Mouse (Mus musculus) G1E (cell line): ENCODE data around the gene Zfp553. TPM values are rescaled to one million over a fixed set of nuclear protein-coding genes. Genes with fewer than 3 reads are reported as not detected.

Experiments
- ATAC-seq: 2 replicates; pipeline ENCODE4 v1.8.0; 2016; ENCODE audit warnings: mild to moderate bottlenecking; ENCODE audit not compliant: insufficient number of reproducible peaks, poor library complexity, low FRiP score, severe bottlenecking; ENCODE audit errors: extremely low read depth
- DNase-seq: peaks from one replicate; pipeline ENCODE4 v3.0.0; 2012; ENCODE audit warnings: low spot score
- H3K27me3 ChIP-seq: 2 replicates; pipeline ENCODE4 v1.6.1; 2012; ENCODE audit warnings: mild to moderate bottlenecking, low read length, inconsistent platforms; ENCODE audit not compliant: insufficient read depth
- H3K36me3 ChIP-seq: replicated peaks from 2 replicates; pipeline ENCODE3; 2012; ENCODE audit warnings: mild to moderate bottlenecking, inconsistent platforms
- H3K4me1 ChIP-seq: 2 replicates; pipeline ENCODE4 v1.6.1; 2012; ENCODE audit warnings: low read depth, low read length, inconsistent platforms, mixed read lengths; ENCODE audit not compliant: insufficient read depth
- H3K4me3 ChIP-seq: 2 replicates; pipeline ENCODE4 v1.5.1; 2012; ENCODE audit warnings: low read depth, mild to moderate bottlenecking, inconsistent platforms, low read length, moderate library complexity, mixed read lengths
- H3K9me3 ChIP-seq: replicated peaks from 2 replicates; pipeline ENCODE4 v1.6.1; 2012; ENCODE audit warnings: inconsistent platforms
- CTCF ChIP-seq: IDR thresholded peaks from 2 replicates; pipeline ENCODE4 v1.5.1; 2012; ENCODE audit warnings: low read depth, low read length, inconsistent platforms, mixed read lengths
- GATA1 ChIP-seq: IDR thresholded peaks from 2 replicates; pipeline ENCODE4 v1.6.1; 2012; ENCODE audit warnings: borderline replicate concordance, low read length, inconsistent platforms, mixed read lengths
- GATA2 ChIP-seq: IDR thresholded peaks from 2 replicates; pipeline ENCODE4 v1.6.1; 2012; ENCODE audit warnings: low read depth, low read length, inconsistent platforms, borderline replicate concordance
- POLR2AphosphoS5 ChIP-seq: IDR thresholded peaks from 2 replicates; pipeline ENCODE4 v1.6.1; 2012; ENCODE audit warnings: low read depth, low read length, inconsistent platforms; ENCODE audit not compliant: insufficient replicate concordance
- TAL1 ChIP-seq: conservative IDR thresholded peaks from 2 replicates; pipeline ENCODE4 v1.6.1; 2012; ENCODE audit warnings: low read depth, low read length, inconsistent platforms, mixed read lengths
- polyA plus RNA-seq: library from polyadenylated mRNA; stranded (reverse); fragments of >175 nt; gene quantifications from 2 replicates; pipeline ENCODE4 v1.2.3, GENCODE M21; 2012
- total RNA-seq, 2 experiments: library from RNA; stranded (forward) in 1 of 2; stranded (reverse) in 1 of 2; fragments of 200-1000 nt in 1 of 2; fragments of >200 nt in 1 of 2; fragmentation: Nextera tagmentation in 1 of 2; gene quantifications; 2 replicates each; pipeline ENCODE4 v1.2.3; 2014 to 2017

The Zfp553 gene
- total and polyA plus RNA-seq, 3 experiments = 20.0 to 26.2 (median 25.2) TPM

GRCm38 (mm10) chr7:127196484-127196883 lies 36.4 kb upstream of the Zfp553 start:
- no peaks in the 10 kb centered on the region for H3K27me3 ChIP-seq
- no peak for DNase-seq
- no peak for ATAC-seq
- no peaks in the 10 kb centered on the region for H3K9me3 ChIP-seq
- TF ChIP-seq POLR2AphosphoS5 (no peak), TAL1 (no peak), GATA1 (no peak), CTCF (no peak)
- peaks cover 68% of the 10 kb centered on the region for H3K4me1 ChIP-seq
- H3K36me3 ChIP-seq = peaks cover 87% of the 10 kb centered on the region
- peak overlapping the region; percentile 75 for H3K4me3 ChIP-seq

- Histone ChIP-seq H3K4me3 (peak overlapping the region; percentile 76), H3K27me3 (no peaks in the 10 kb centered on the region), H3K36me3 (peaks cover 44% of the 10 kb centered on the region), H3K4me1 (peaks cover 63% of the 10 kb centered on the region), H3K9me3 (no peaks in the 10 kb centered on the region)
- ATAC-seq = no peak
- DNase-seq = no peak
- TF ChIP-seq GATA2 = no peak
- no peak for TF ChIP-seq GATA1
- no peak for TF ChIP-seq TAL1
- TF ChIP-seq POLR2AphosphoS5 = no peak
- no peak for TF ChIP-seq CTCF
These were observed 26.3 kb upstream of the Zfp553 start for GRCm38 (mm10) chr7:127206606-127207005.

DNA sequence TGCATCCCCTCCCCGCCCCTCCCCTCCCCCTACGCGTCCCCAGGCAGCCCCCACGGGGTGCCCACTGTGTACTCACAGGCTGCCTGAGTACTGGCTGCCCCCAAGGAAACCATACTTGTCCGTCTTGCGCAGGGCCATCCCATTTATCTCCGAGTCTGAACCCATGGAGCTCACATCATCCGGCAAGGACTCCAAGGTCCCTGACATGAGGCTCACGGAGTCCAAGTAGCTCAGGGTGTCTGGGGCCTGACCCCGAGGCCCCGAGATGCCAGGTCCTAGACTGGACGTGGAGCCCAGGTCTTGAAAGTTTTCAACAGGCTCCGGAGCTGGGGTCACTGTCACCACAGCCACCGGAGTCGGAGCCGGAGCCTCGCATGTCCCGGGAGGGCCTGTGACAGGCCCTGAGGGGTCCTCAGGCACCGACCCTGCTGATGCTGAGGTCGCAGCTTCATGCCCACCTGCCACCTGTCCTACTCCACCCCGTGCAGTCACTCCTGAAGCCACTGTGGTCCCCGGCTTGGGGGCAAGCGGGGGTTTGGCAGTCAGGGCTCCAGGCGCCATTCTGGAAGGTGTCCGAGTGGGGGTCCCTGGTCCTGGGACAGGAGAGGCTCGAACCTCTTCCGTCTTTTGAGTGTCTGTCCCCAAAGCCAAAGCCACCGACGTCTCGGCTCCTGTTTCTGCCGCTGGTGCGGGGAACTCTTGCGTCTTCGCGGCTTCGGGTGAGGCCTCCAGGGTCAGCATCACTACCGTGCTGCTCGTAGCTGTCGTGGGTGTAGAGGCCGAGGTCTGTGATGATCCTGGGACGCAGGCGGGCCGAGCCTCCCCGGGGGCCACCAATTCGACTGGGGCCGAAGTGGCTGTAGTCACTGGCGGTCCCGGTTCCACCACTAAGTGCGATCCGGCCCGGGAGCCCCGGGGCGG lies 25.2 kb upstream of the Zfp553 start:
- peaks cover 65% of the 10 kb centered on the region for H3K4me1 ChIP-seq
- ATAC-seq = no peak
- no peak for DNase-seq
- H3K27me3 ChIP-seq = no peaks in the 10 kb centered on the region
- H3K9me3 ChIP-seq = no peaks in the 10 kb centered on the region
- peaks cover 33% of the 10 kb centered on the region for H3K36me3 ChIP-seq
- H3K4me3 ChIP-seq = peak overlapping the region; percentile 76
- TF ChIP-seq GATA2 (no peak), TAL1 (no peak), GATA1 (no peak), POLR2AphosphoS5 (no peak), CTCF (no peak)

GRCm38 (mm10) chr7:127208295-127208552 lies 24.6 kb upstream of the Zfp553 start, which contains the start of gene Tbc1d10b:
Gene Tbc1d10b, minus strand, starts transcription at chr7:127208468.
- Histone ChIP-seq H3K36me3 (peaks cover 27% of the 10 kb centered on the region), H3K4me3 (peak within 1 kb of the TSS; percentile 76), H3K4me1 (peaks cover 68% of the 10 kb centered on the region), H3K27me3 (no peaks in the 10 kb centered on the region), H3K9me3 (no peaks in the 10 kb centered on the region)
- no peak for TF ChIP-seq GATA1
- TF ChIP-seq CTCF = no peak
- TF ChIP-seq POLR2AphosphoS5 = no peak
- no peak for TF ChIP-seq TAL1
- no peak for TF ChIP-seq GATA2
- no peak for ATAC-seq
- no peak for DNase-seq

DNA sequence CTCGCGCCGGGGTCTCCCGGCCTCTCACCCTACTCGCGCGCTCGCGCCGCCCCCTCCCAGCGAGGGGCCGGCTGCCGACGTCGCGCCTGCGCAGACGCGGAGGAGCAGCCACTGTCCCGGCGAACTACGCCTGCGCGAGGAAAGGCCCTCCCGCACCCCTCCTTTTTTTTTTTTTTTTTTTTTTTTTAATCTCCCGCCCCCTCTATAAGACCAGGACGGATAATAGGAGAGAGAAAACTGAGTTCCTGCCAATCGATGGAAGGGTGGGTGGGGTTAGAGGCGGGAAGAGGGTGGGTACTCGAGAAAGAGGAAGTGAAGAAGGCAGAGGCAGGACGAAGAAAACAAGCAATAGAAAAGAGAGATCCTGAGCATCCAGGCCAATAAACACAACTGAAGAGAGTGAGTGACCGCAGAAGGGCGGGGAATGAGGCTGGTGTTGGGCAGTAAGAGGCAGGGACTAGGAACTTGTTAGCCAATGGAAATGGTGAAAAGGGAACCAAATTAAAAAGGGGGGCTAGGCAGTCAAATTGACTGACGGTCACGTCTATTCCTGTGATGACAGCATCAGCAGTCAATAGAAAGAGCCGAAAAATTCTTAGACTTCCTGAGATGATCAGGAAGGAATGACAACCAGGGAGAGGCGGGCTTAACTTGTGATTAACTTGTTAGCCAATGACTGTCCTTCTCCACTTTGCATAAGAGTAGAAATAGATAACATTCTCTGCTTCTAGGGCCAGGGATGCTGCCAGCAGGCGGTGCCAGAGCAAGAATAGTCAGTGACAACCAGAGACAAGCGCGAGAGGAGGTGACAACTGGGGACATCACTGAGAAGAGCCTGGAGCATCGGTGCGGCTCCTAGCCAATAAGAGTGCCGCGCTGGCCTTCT lies 24.1 kb upstream of the Zfp553 start, which contains the start of gene Mylpf:
Gene Mylpf (plus strand): TSS at position 338 of the 886 bp plus-strand sequence.
- H3K4me1 ChIP-seq = peaks cover 67% of the 10 kb centered on the region
- no peak for TF ChIP-seq CTCF
- no peak for TF ChIP-seq GATA2
- no peak for TF ChIP-seq POLR2AphosphoS5
- TF ChIP-seq TAL1 = no peak
- TF ChIP-seq GATA1 = no peak
- H3K4me3 ChIP-seq = peak within 1 kb of the TSS; percentile 76
- peak; percentile 93 for DNase-seq
- H3K9me3 ChIP-seq = no peaks in the 10 kb centered on the region
- H3K27me3 ChIP-seq = no peaks in the 10 kb centered on the region
- ATAC-seq = peak; percentile 90
- H3K36me3 ChIP-seq = peaks cover 26% of the 10 kb centered on the region

- DNase-seq (no peak), ATAC-seq (no peak)
- Histone ChIP-seq H3K4me3 (peak overlapping the region; percentile 65; the same call in 1 of the 2 replicates), H3K27me3 (no peaks in the 10 kb centered on the region), H3K9me3 (no peaks in the 10 kb centered on the region), H3K36me3 (peaks cover 26% of the 10 kb centered on the region), H3K4me1 (peaks cover 69% of the 10 kb centered on the region)
- TF ChIP-seq GATA1 (no peak), TAL1 (no peak), CTCF (no peak), GATA2 (no peak), POLR2AphosphoS5 (no peak)
These were observed 23.0 kb upstream of the Zfp553 start for GRCm38 (mm10) chr7:127209851-127210250.
